Mouse (Mus musculus): ENCODE measurements at regions not wholly inside any gene's neighbourhood (a gene's known extent, or its start where the extent isn't known, plus 50 kb on each side); places are given as distances from the start of the nearest gene placed in this dataset.

DNA sequence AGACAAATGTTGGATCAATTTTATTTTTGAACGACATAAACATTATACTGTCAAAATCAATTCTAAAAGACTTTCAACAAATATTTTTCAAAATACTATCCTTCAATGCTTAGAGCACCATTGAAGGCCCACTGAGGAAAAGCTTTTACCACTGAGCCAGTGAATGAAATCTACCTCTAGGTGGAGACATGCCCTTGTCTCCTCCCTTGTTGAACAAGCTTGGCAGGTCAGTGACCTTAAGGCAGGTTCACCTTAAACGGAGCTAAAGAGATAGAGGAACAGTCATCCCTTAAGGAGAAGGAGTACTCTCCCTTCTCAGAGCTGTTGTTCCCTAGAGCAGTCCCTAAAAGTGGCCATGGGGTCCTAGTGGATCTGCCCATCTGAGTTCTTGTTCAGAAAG lies 136.2 kb upstream of the G2e3 start:
- Histone ChIP-seq H3K9me3 (replicated peaks; ENCODE audit: control insufficient read depth, insufficient read depth, low read length, poor library complexity, severe bottlenecking) (no peaks in the 10 kb centered on the region), H3K27me3 (ENCODE audit: control insufficient read depth, insufficient read depth, low read length, poor library complexity, severe bottlenecking) (no peaks in the 10 kb centered on the region), H3K9ac (ENCODE audit: low read depth, poor library complexity, severe bottlenecking) (no peak overlapping the region), H3K4me1 (ENCODE audit: control insufficient read depth, insufficient read depth, low read length) (no peaks in the 10 kb centered on the region), H3K4me3 (ENCODE audit: low read depth, low read length) (no peak overlapping the region), H3K27ac (ENCODE audit: insufficient read depth, low read length) (no peak overlapping the region), H3K36me3 (ENCODE audit: control insufficient read depth, insufficient read depth, low read length, poor library complexity, severe bottlenecking) (no peaks in the 10 kb centered on the region)
- TF ChIP-seq EP300 (IDR thresholded peaks at IDR 0.05; ENCODE audit: insufficient read depth, low read depth, low read length), result no peak
- TF ChIP-seq CTCF (IDR thresholded peaks at IDR 0.05; ENCODE audit: low read depth, low read length), result no peak
- no peak for TF ChIP-seq POLR2A (IDR thresholded peaks at IDR 0.05; ENCODE audit: insufficient read depth, low read length)

GRCm38 (mm10) chr12:51196289-51196688 lies 151.6 kb upstream of the G2e3 start:
- Histone ChIP-seq H3K4me3 (ENCODE audit: low read depth, low read length) (no peak overlapping the region), H3K4me1 (ENCODE audit: control insufficient read depth, insufficient read depth, low read length) (no peaks in the 10 kb centered on the region), H3K27me3 (ENCODE audit: control insufficient read depth, insufficient read depth, low read length, poor library complexity, severe bottlenecking) (no peaks in the 10 kb centered on the region), H3K36me3 (ENCODE audit: control insufficient read depth, insufficient read depth, low read length, poor library complexity, severe bottlenecking) (no peaks in the 10 kb centered on the region), H3K27ac (ENCODE audit: insufficient read depth, low read length) (no peak overlapping the region), H3K9me3 (replicated peaks; ENCODE audit: control insufficient read depth, insufficient read depth, low read length, poor library complexity, severe bottlenecking) (no peaks in the 10 kb centered on the region), H3K9ac (ENCODE audit: low read depth, poor library complexity, severe bottlenecking) (no peak overlapping the region)
- TF ChIP-seq EP300 (IDR thresholded peaks at IDR 0.05; ENCODE audit: insufficient read depth, low read depth, low read length) (no peak), CTCF (IDR thresholded peaks at IDR 0.05; ENCODE audit: low read depth, low read length) (no peak), POLR2A (IDR thresholded peaks at IDR 0.05; ENCODE audit: insufficient read depth, low read length) (no peak)

GRCm38 (mm10) chr12:51195136-51195535 lies 152.7 kb upstream of the G2e3 start:
- no peak overlapping the region for H3K27ac ChIP-seq (ENCODE audit: insufficient read depth, low read length)
- H3K4me1 ChIP-seq (ENCODE audit: control insufficient read depth, insufficient read depth, low read length), result no peaks in the 10 kb centered on the region
- no peaks in the 10 kb centered on the region for H3K27me3 ChIP-seq (ENCODE audit: control insufficient read depth, insufficient read depth, low read length, poor library complexity, severe bottlenecking)

GRCm38 (mm10) chr12:51190754-51191153 lies 157.1 kb upstream of the G2e3 start:
- Histone ChIP-seq H3K9ac (ENCODE audit: low read depth, poor library complexity, severe bottlenecking) (no peak overlapping the region), H3K27me3 (ENCODE audit: control insufficient read depth, insufficient read depth, low read length, poor library complexity, severe bottlenecking) (no peaks in the 10 kb centered on the region), H3K4me1 (ENCODE audit: control insufficient read depth, insufficient read depth, low read length) (no peaks in the 10 kb centered on the region), H3K4me3 (ENCODE audit: low read depth, low read length) (no peak overlapping the region), H3K27ac (ENCODE audit: insufficient read depth, low read length) (no peak overlapping the region), H3K9me3 (replicated peaks; ENCODE audit: control insufficient read depth, insufficient read depth, low read length, poor library complexity, severe bottlenecking) (no peaks in the 10 kb centered on the region), H3K36me3 (ENCODE audit: control insufficient read depth, insufficient read depth, low read length, poor library complexity, severe bottlenecking) (no peaks in the 10 kb centered on the region)
- TF ChIP-seq CTCF (IDR thresholded peaks at IDR 0.05; ENCODE audit: low read depth, low read length), result no peak
- TF ChIP-seq EP300 (IDR thresholded peaks at IDR 0.05; ENCODE audit: insufficient read depth, low read depth, low read length), result no peak
- TF ChIP-seq POLR2A (IDR thresholded peaks at IDR 0.05; ENCODE audit: insufficient read depth, low read length), result no peak

More at GRCm38 (mm10) chr12:51195136-51195535, 152.7 kb upstream of the G2e3 start:
- Histone ChIP-seq H3K36me3 (ENCODE audit: control insufficient read depth, insufficient read depth, low read length, poor library complexity, severe bottlenecking) (no peaks in the 10 kb centered on the region), H3K4me3 (ENCODE audit: low read depth, low read length) (no peak overlapping the region), H3K9ac (ENCODE audit: low read depth, poor library complexity, severe bottlenecking) (no peak overlapping the region), H3K9me3 (replicated peaks; ENCODE audit: control insufficient read depth, insufficient read depth, low read length, poor library complexity, severe bottlenecking) (no peaks in the 10 kb centered on the region)
- TF ChIP-seq POLR2A (IDR thresholded peaks at IDR 0.05; ENCODE audit: insufficient read depth, low read length) (no peak), CTCF (IDR thresholded peaks at IDR 0.05; ENCODE audit: low read depth, low read length) (no peak), EP300 (IDR thresholded peaks at IDR 0.05; ENCODE audit: insufficient read depth, low read depth, low read length) (no peak)

DNA sequence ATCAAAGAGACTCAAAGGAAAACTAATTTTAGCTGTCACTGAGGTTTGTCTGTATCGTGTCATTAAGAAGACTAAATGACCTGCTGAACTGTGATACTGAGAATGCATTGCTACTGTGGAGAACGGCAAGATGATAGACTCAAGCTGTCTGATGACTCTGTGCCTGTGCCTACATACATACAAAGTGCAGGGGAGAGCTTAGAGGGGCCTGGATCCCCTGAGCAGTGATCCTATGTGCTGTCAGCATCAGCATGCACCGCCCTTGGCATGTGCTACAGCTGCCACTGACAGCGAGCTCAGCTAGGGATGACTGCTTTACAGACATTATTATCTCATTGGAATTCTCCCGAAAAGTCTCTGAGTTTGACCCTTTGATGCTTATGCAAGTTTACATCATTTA lies 157.7 kb upstream of the G2e3 start:
- Histone ChIP-seq H3K4me1 (ENCODE audit: control insufficient read depth, insufficient read depth, low read length) (no peaks in the 10 kb centered on the region), H3K9ac (ENCODE audit: low read depth, poor library complexity, severe bottlenecking) (no peak overlapping the region), H3K36me3 (ENCODE audit: control insufficient read depth, insufficient read depth, low read length, poor library complexity, severe bottlenecking) (no peaks in the 10 kb centered on the region), H3K27me3 (ENCODE audit: control insufficient read depth, insufficient read depth, low read length, poor library complexity, severe bottlenecking) (no peaks in the 10 kb centered on the region), H3K4me3 (ENCODE audit: low read depth, low read length) (no peak overlapping the region), H3K9me3 (replicated peaks; ENCODE audit: control insufficient read depth, insufficient read depth, low read length, poor library complexity, severe bottlenecking) (no peaks in the 10 kb centered on the region), H3K27ac (ENCODE audit: insufficient read depth, low read length) (no peak overlapping the region)
- TF ChIP-seq POLR2A (IDR thresholded peaks at IDR 0.05; ENCODE audit: insufficient read depth, low read length) (no peak), EP300 (IDR thresholded peaks at IDR 0.05; ENCODE audit: insufficient read depth, low read depth, low read length) (no peak), CTCF (IDR thresholded peaks at IDR 0.05; ENCODE audit: low read depth, low read length) (no peak)

- Histone ChIP-seq H3K4me3 (ENCODE audit: low read depth, low read length) (no peak overlapping the region), H3K9me3 (replicated peaks; ENCODE audit: control insufficient read depth, insufficient read depth, low read length, poor library complexity, severe bottlenecking) (no peaks in the 10 kb centered on the region), H3K4me1 (ENCODE audit: control insufficient read depth, insufficient read depth, low read length) (no peaks in the 10 kb centered on the region), H3K9ac (ENCODE audit: low read depth, poor library complexity, severe bottlenecking) (no peak overlapping the region), H3K36me3 (ENCODE audit: control insufficient read depth, insufficient read depth, low read length, poor library complexity, severe bottlenecking) (no peaks in the 10 kb centered on the region), H3K27me3 (ENCODE audit: control insufficient read depth, insufficient read depth, low read length, poor library complexity, severe bottlenecking) (no peaks in the 10 kb centered on the region), H3K27ac (ENCODE audit: insufficient read depth, low read length) (no peak overlapping the region)
- TF ChIP-seq CTCF (IDR thresholded peaks at IDR 0.05; ENCODE audit: low read depth, low read length) (peak; percentile 19), POLR2A (IDR thresholded peaks at IDR 0.05; ENCODE audit: insufficient read depth, low read length) (no peak), EP300 (IDR thresholded peaks at IDR 0.05; ENCODE audit: insufficient read depth, low read depth, low read length) (no peak)
These were observed 159.6 kb upstream of the G2e3 start for GRCm38 (mm10) chr12:51188229-51188628.
